ENCODE assay signal across 8 mouse cellular contexts in genomic region chr11:9011348-9011747, GRCm38 (mm10). TPM values are rescaled to one million over a fixed set of nuclear protein-coding genes. Genes with fewer than 3 reads are reported as not detected.
DNase-seq lines count a peak whose midpoint lies in the region; ATAC-seq and TF ChIP-seq lines count a peak whose summit lies in the region.

No protein-coding gene starts in this region.

- no peaks in the 10 kb centered on the region for H3K9me3 ChIP-seq in hindbrain, embryonic 16.5 days (ENCODE audit: control insufficient read depth, low read length)
- no peaks in the 10 kb centered on the region for H3K9me3 ChIP-seq in midbrain, embryonic 15.5 days

- no peaks in the 10 kb centered on the region for H3K36me3 ChIP-seq in hindbrain, embryonic 16.5 days (ENCODE audit: control insufficient read depth, insufficient read depth, low read length)
- no peaks in the 10 kb centered on the region for H3K36me3 ChIP-seq in midbrain, embryonic 15.5 days (replicated peaks)

- WGBS in hindbrain, embryonic 16.5 days, result 1% methylated on average over 3 of the region's 3 CpGs
- 2% methylated on average over 3 of the region's 3 CpGs for WGBS in midbrain, embryonic 15.5 days

- no peak for DNase-seq in layer of hippocampus, adult 2 months (ENCODE audit: low spot score in 2 of 2)
- DNase-seq in layer of hippocampus, adult 11-12 months (ENCODE audit: low spot score), result no peak
- DNase-seq in embryo, embryonic 10.5 days (ENCODE audit: low spot score), result peak; percentile 60
- DNase-seq in urinary bladder, postnatal 25 days (ENCODE audit: low spot score), result no peak
- DNase-seq in left cerebral cortex, adult 18-20 months (ENCODE audit: low spot score in 2 of 2), result no peak
- DNase-seq in urinary bladder, adult 2 months (ENCODE audit: low spot score), result no peak

- H3K27me3 ChIP-seq in hindbrain, embryonic 16.5 days (replicated peaks; ENCODE audit: control insufficient read depth, insufficient read depth, low read length), result no peaks in the 10 kb centered on the region
- no peaks in the 10 kb centered on the region for H3K27me3 ChIP-seq in midbrain, embryonic 15.5 days (replicated peaks)

- H3K9ac ChIP-seq in hindbrain, embryonic 16.5 days (ENCODE audit: low read depth, low read length), result no peak overlapping the region; the same call in 1 of the 2 replicates
- H3K9ac ChIP-seq in midbrain, embryonic 15.5 days, result peak overlapping the region; percentile 69

- peak overlapping the region; percentile 83 for H3K4me2 ChIP-seq in hindbrain, embryonic 16.5 days (ENCODE audit: low read length)
- H3K4me2 ChIP-seq in midbrain, embryonic 15.5 days, result peak overlapping the region; percentile 75

- peak overlapping the region; percentile 92 for H3K27ac ChIP-seq in layer of hippocampus, adult 2 months
- no peak overlapping the region for H3K27ac ChIP-seq in hindbrain, embryonic 16.5 days (ENCODE audit: low read depth, low read length)
- peak overlapping the region; percentile 76; the same call in 1 of the 2 replicates for H3K27ac ChIP-seq in midbrain, embryonic 15.5 days

- H3K4me3 ChIP-seq in layer of hippocampus, adult 2 months, result peak overlapping the region; percentile 89
- peak overlapping the region; percentile 66 for H3K4me3 ChIP-seq in hindbrain, embryonic 16.5 days (ENCODE audit: low read length)
- H3K4me3 ChIP-seq in midbrain, embryonic 15.5 days, result peak overlapping the region; percentile 73

- peaks cover 3% of the 10 kb centered on the region for H3K4me1 ChIP-seq in hindbrain, embryonic 16.5 days (ENCODE audit: control insufficient read depth, insufficient read depth, low read depth, low read length)
- peaks cover 13% of the 10 kb centered on the region for H3K4me1 ChIP-seq in midbrain, embryonic 15.5 days

- no peak for TF ChIP-seq CTCF in layer of hippocampus, adult 2 months (conservative IDR thresholded peaks at IDR 0.05)

- peak; percentile 12; the same call in 1 of the 2 replicates for ATAC-seq in hindbrain, embryonic 16.5 days
- ATAC-seq in midbrain, embryonic 15.5 days (replicated peaks), result peak; percentile 34

RNA-seq across cellular contexts. Expression of gene Hus1, which starts 0.4 kb away (rescaled TPM):
- 10 to 100 TPM; 14.1 to 15.3 TPM for total RNA-seq in layer of hippocampus, adult 2 months (2021)
- polyA plus RNA-seq in hindbrain, embryonic 16.5 days (2015; fragmentation: Nextera tagmentation; extraction: Ambion mirVana), result 10.8 and 11.5 TPM in 2 replicates
- polyA plus RNA-seq in midbrain, embryonic 15.5 days (2015; fragmentation: Nextera tagmentation; extraction: Ambion mirVana), result 7.9 and 9.2 TPM in 2 replicates
- 10 to 100 TPM; 11.5 to 12.1 TPM for total RNA-seq in left cerebral cortex, adult 18-20 months (2021)
- 8.7 and 9.3 TPM in 2 replicates for polyA plus RNA-seq in urinary bladder, adult 2 months (2012; rRNA removed)

RNA-seq across cellular contexts. Expression of gene Gm11992, which starts 37.0 kb away (rescaled TPM):
- total RNA-seq in layer of hippocampus, adult 2 months (2021), result 1 to 10 TPM; 1.3 to 1.6 TPM
- polyA plus RNA-seq in hindbrain, embryonic 16.5 days (2015; fragmentation: Nextera tagmentation; extraction: Ambion mirVana), result 1.9 and 2.8 TPM in 2 replicates
- polyA plus RNA-seq in midbrain, embryonic 15.5 days (2015; fragmentation: Nextera tagmentation; extraction: Ambion mirVana), result 1.6 and 2.1 TPM in 2 replicates
- under 1 TPM; 0.58 to 0.59 TPM for total RNA-seq in left cerebral cortex, adult 18-20 months (2021)
- 0.49 and 0.77 TPM in 2 replicates for polyA plus RNA-seq in urinary bladder, adult 2 months (2012; rRNA removed)

RNA-seq across cellular contexts. Expression of gene Sun3, which starts 37.4 kb away (rescaled TPM):
- under 1 TPM; 0.41 to 0.98 TPM for total RNA-seq in layer of hippocampus, adult 2 months (2021)
- polyA plus RNA-seq in hindbrain, embryonic 16.5 days (2015; fragmentation: Nextera tagmentation; extraction: Ambion mirVana), result 0.35 TPM in 1 of 2 replicates, not detected in the other
- 0.14 TPM in 1 of 2 replicates, not detected in the other for polyA plus RNA-seq in midbrain, embryonic 15.5 days (2015; fragmentation: Nextera tagmentation; extraction: Ambion mirVana)
- under 1 TPM in 1 of 2 experiments, not detected in 1; 0.28 TPM for total RNA-seq in left cerebral cortex, adult 18-20 months (2021)
- polyA plus RNA-seq in urinary bladder, adult 2 months (2012; rRNA removed), result 0.14 TPM in 1 of 2 replicates, not detected in the other

RNA-seq across cellular contexts. Expression of gene Pkd1l1, which starts 38.3 kb away (rescaled TPM):
- total RNA-seq in layer of hippocampus, adult 2 months (2021), result under 1 TPM in 1 of 2 experiments, not detected in 1; 0.05 TPM
- polyA plus RNA-seq in hindbrain, embryonic 16.5 days (2015; fragmentation: Nextera tagmentation; extraction: Ambion mirVana), result 0.14 and 0.25 TPM in 2 replicates
- polyA plus RNA-seq in midbrain, embryonic 15.5 days (2015; fragmentation: Nextera tagmentation; extraction: Ambion mirVana), result 0.27 and 0.28 TPM in 2 replicates
- total RNA-seq in left cerebral cortex, adult 18-20 months (2021), result not detected
- 0.01 and 0.03 TPM in 2 replicates for polyA plus RNA-seq in urinary bladder, adult 2 months (2012; rRNA removed)
